Comparison of ENCODE assay signal across 8 mouse cellular contexts in genomic region chr10:80386735-80387471, GRCm38 (mm10). TPM values are rescaled to one million over a fixed set of nuclear protein-coding genes. Genes with fewer than 3 reads are reported as not detected.
DNase-seq lines count a peak whose midpoint lies in the region; ATAC-seq and TF ChIP-seq lines count a peak whose summit lies in the region.

No protein-coding gene starts in this region.

- peak overlapping the region; percentile 100 for H3K4me2 ChIP-seq in hindbrain, embryonic 13.5 days

- H3K4me1 ChIP-seq in spleen, adult 2 months (ENCODE audit: control insufficient read depth, insufficient read depth, insufficient read length) = peaks cover 26% of the 10 kb centered on the region
- H3K4me1 ChIP-seq in hindbrain, embryonic 13.5 days (replicated peaks) = peaks cover 46% of the 10 kb centered on the region

- no peak for TF ChIP-seq POLR2A in spleen, adult 2 months (IDR thresholded peaks at IDR 0.05; ENCODE audit: low read depth, low read length)

- H3K27me3 ChIP-seq in spleen, adult 2 months (ENCODE audit: control insufficient read depth, insufficient read depth, low read length) = peaks cover 8% of the 10 kb centered on the region
- H3K27me3 ChIP-seq in hindbrain, embryonic 13.5 days = no peaks in the 10 kb centered on the region

- peak; percentile 63 to 65 for DNase-seq in cerebellum, postnatal 10 days
- no peak for DNase-seq in cerebellum, adult 11 months
- no peak for DNase-seq in spleen, adult 2 months (ENCODE audit: low read depth in 1 of 2, low spot score in 2 of 2)
- no peak for DNase-seq in spleen, adult 18-20 months
- DNase-seq in MN1 (ENCODE audit: low spot score) = no peak
- no peak for DNase-seq in spleen, postnatal 14 days (ENCODE audit: low spot score in 2 of 2)

- H3K36me3 ChIP-seq in spleen, adult 2 months (ENCODE audit: control insufficient read depth, insufficient read depth, low read length) = peaks cover 4% of the 10 kb centered on the region
- H3K36me3 ChIP-seq in hindbrain, embryonic 13.5 days = peaks cover 53% of the 10 kb centered on the region
- peaks cover 1% of the 10 kb centered on the region; the same call in 1 of the 2 replicates for H3K36me3 ChIP-seq in macrophage (ENCODE audit: inconsistent target)

- WGBS in spleen, adult 2 months = 3% methylated on average over 84 of the region's 94 CpGs
- WGBS in hindbrain, embryonic 13.5 days = under 1% methylated on average over 89 of the region's 94 CpGs
- WGBS in macrophage (ENCODE audit: missing documents) = 4% methylated on average over 65 of the region's 94 CpGs

- H3K9ac ChIP-seq in hindbrain, embryonic 13.5 days = peak overlapping the region; percentile 100

- H3K4me3 ChIP-seq in spleen, adult 2 months (ENCODE audit: extremely low read depth, insufficient read depth, insufficient read length) = peak overlapping the region; percentile 63
- H3K4me3 ChIP-seq in hindbrain, embryonic 13.5 days = peak overlapping the region; percentile 98
- H3K4me3 ChIP-seq in macrophage (ENCODE audit: inconsistent target) = peak overlapping the region; percentile 26

- H3K9me3 ChIP-seq in hindbrain, embryonic 13.5 days = no peaks in the 10 kb centered on the region

- H3K27ac ChIP-seq in spleen, adult 2 months (ENCODE audit: insufficient read depth, low read length) = no peak overlapping the region
- peak overlapping the region; percentile 99 for H3K27ac ChIP-seq in hindbrain, embryonic 13.5 days
- H3K27ac ChIP-seq in macrophage = no peak overlapping the region

- peaks cover 37% of the 10 kb centered on the region; the same call in 1 of the 2 replicates for H3K79me2 ChIP-seq in macrophage (ENCODE audit: inconsistent target)

- ATAC-seq in hindbrain, embryonic 13.5 days (ENCODE audit: low FRiP score) = no peak

- no peak for TF ChIP-seq CTCF in spleen, adult 2 months (IDR thresholded peaks at IDR 0.05; ENCODE audit: extremely low read depth, insufficient read depth, insufficient read length, insufficient replicate concordance)

RNA-seq across cellular contexts. Expression of gene Mex3d, which starts 0.6 kb away (rescaled TPM):
- polyA plus RNA-seq in spleen, adult 2 months (2012; rRNA removed) = 13.4 and 22.6 TPM in 2 replicates
- polyA plus RNA-seq in hindbrain, embryonic 13.5 days (2015; fragmentation: Nextera tagmentation; extraction: Ambion mirVana) = 14.8 and 16.5 TPM in 2 replicates
- total RNA-seq in macrophage (2018; cell fraction: chromatin; rRNA removed) = 1 to 10 TPM in 18 of 26 experiments, under 1 TPM in 8; 0.28 to 5.7 (median 1.7) TPM
- total RNA-seq in macrophage (2018; cell fraction: cytosol; rRNA removed) = 10 to 100 TPM in 1 of 26 experiments, 1 to 10 TPM in 25; 3.0 to 10.2 (median 5.6) TPM
- 1 to 10 TPM; 2.6 to 8.0 (median 4.8) TPM for total RNA-seq in macrophage (2018; cell fraction: nucleus; rRNA removed)
- polyA plus RNA-seq in macrophage (2018) = 4.1 to 6.2 TPM (median 6.0 TPM) in 3 replicates

RNA-seq across cellular contexts. Expression of gene Mbd3, which starts 12.4 kb away (rescaled TPM):
- 110 and 124 TPM in 2 replicates for polyA plus RNA-seq in spleen, adult 2 months (2012; rRNA removed)
- polyA plus RNA-seq in hindbrain, embryonic 13.5 days (2015; fragmentation: Nextera tagmentation; extraction: Ambion mirVana) = 230 TPM in 2 replicates
- 10 to 100 TPM in 17 of 26 experiments, 1 to 10 TPM in 9; 4.9 to 39.3 (median 13.4) TPM for total RNA-seq in macrophage (2018; cell fraction: chromatin; rRNA removed)
- total RNA-seq in macrophage (2018; cell fraction: cytosol; rRNA removed) = 10 to 100 TPM; 41.5 to 73.7 (median 54.5) TPM
- total RNA-seq in macrophage (2018; cell fraction: nucleus; rRNA removed) = 10 to 100 TPM; 11.4 to 41.4 (median 19.3) TPM
- 64.4 to 92.6 TPM (median 64.4 TPM) in 3 replicates for polyA plus RNA-seq in macrophage (2018)

RNA-seq across cellular contexts. Expression of gene Uqcr11, which starts 19.7 kb away (rescaled TPM):
- 399 and 753 TPM in 2 replicates for polyA plus RNA-seq in spleen, adult 2 months (2012; rRNA removed)
- 575 and 577 TPM in 2 replicates for polyA plus RNA-seq in hindbrain, embryonic 13.5 days (2015; fragmentation: Nextera tagmentation; extraction: Ambion mirVana)
- total RNA-seq in macrophage (2018; cell fraction: chromatin; rRNA removed) = 10 to 100 TPM in 12 of 26 experiments, 1 to 10 TPM in 12, not detected in 2; 3.4 to 53.9 (median 10.1) TPM
- total RNA-seq in macrophage (2018; cell fraction: cytosol; rRNA removed) = 100 to 1,000 TPM; 181 to 345 (median 248) TPM
- 10 to 100 TPM; 25.0 to 94.0 (median 45.4) TPM for total RNA-seq in macrophage (2018; cell fraction: nucleus; rRNA removed)
- 150 to 306 TPM (median 241 TPM) in 3 replicates for polyA plus RNA-seq in macrophage (2018)

RNA-seq across cellular contexts. Expression of gene Plk5, which starts 30.6 kb away (rescaled TPM):
- 0.04 TPM in 1 of 2 replicates, not detected in the other for polyA plus RNA-seq in spleen, adult 2 months (2012; rRNA removed)
- 1.2 and 1.7 TPM in 2 replicates for polyA plus RNA-seq in hindbrain, embryonic 13.5 days (2015; fragmentation: Nextera tagmentation; extraction: Ambion mirVana)
- not detected for total RNA-seq in macrophage (2018; cell fraction: chromatin; rRNA removed)
- total RNA-seq in macrophage (2018; cell fraction: cytosol; rRNA removed) = not detected
- not detected for total RNA-seq in macrophage (2018; cell fraction: nucleus; rRNA removed)
- not detected in 3 replicates for polyA plus RNA-seq in macrophage (2018)

RNA-seq across cellular contexts. Expression of gene Adamtsl5, which starts 38.7 kb away (rescaled TPM):
- 8.8 and 14.3 TPM in 2 replicates for polyA plus RNA-seq in spleen, adult 2 months (2012; rRNA removed)
- polyA plus RNA-seq in hindbrain, embryonic 13.5 days (2015; fragmentation: Nextera tagmentation; extraction: Ambion mirVana) = 0.42 and 0.66 TPM in 2 replicates
- 10 to 100 TPM; 15.3 to 98.0 (median 38.8) TPM for total RNA-seq in macrophage (2018; cell fraction: chromatin; rRNA removed)
- total RNA-seq in macrophage (2018; cell fraction: cytosol; rRNA removed) = 10 to 100 TPM in 11 of 26 experiments, 1 to 10 TPM in 15; 5.0 to 16.2 (median 8.8) TPM
- 10 to 100 TPM in 21 of 26 experiments, 1 to 10 TPM in 5; 7.1 to 36.3 (median 17.7) TPM for total RNA-seq in macrophage (2018; cell fraction: nucleus; rRNA removed)
- 4.7 to 10.2 TPM (median 8.1 TPM) in 3 replicates for polyA plus RNA-seq in macrophage (2018)

Comparison
In these comparisons a context has a peak if more than half of its experiments do, and no peak if none do; other contexts are left out.
1. DNase-seq: peak in cerebellum, postnatal 10 days (2 of 2); none in cerebellum, adult 11 months (single experiment), spleen, adult 2 months (0 of 2), spleen, adult 18-20 months (0 of 2), MN1 (single experiment) and spleen, postnatal 14 days (0 of 2).
2. H3K4me3 ChIP-seq: peak in every context shown above with its lines; median percentile 98 in hindbrain, embryonic 13.5 days; 63 in spleen, adult 2 months; 26 in macrophage.